Mouse (Mus musculus) liver, embryonic 15.5 days (tissue): ENCODE results near the gene Gabrr3. TPM values are rescaled to one million over a fixed set of nuclear protein-coding genes. Genes with fewer than 3 reads are reported as not detected.
A peak's percentile ranks its signal among the peaks of the same experiment; 100 is the strongest.
"Not testable (repeated sequence)": the region's sequence is repeated elsewhere in the genome, so short reads cannot be mapped to it uniquely, and the experiment has no call there.

Source experiments
- ATAC-seq: fragments of 200-750 bp; cut with Nextera tagmentation; 2 replicates; pipeline ENCODE4 v1.8.0; 2017; ENCODE audit warnings: moderate number of reproducible peaks, mild to moderate bottlenecking, moderate library complexity; ENCODE audit not compliant: insufficient read depth
- H3K27ac ChIP-seq: fragments of 300-500 bp; sonication (generic); replicated peaks from 2 replicates; pipeline ENCODE4 v1.5.1; 2015; ENCODE audit warnings: mild to moderate bottlenecking, inconsistent platforms
- H3K27me3 ChIP-seq: fragments of 300-500 bp; sonication (generic); 2 replicates; pipeline ENCODE4 v1.6.1; 2015; ENCODE audit warnings: mild to moderate bottlenecking, inconsistent platforms
- H3K36me3 ChIP-seq: fragments of 300-500 bp; sonication (generic); replicated peaks from 2 replicates; pipeline ENCODE4 v1.6.1; 2015; ENCODE audit warnings: moderate library complexity, mild to moderate bottlenecking, inconsistent platforms
- H3K4me1 ChIP-seq: fragments of 300-500 bp; sonication (generic); replicated peaks from 2 replicates; pipeline ENCODE4 v1.6.1; 2015; ENCODE audit warnings: inconsistent platforms
- H3K4me2 ChIP-seq: fragments of 300-500 bp; sonication (generic); 2 replicates; pipeline ENCODE4 v1.6.1; 2015; ENCODE audit warnings: moderate library complexity, mild to moderate bottlenecking, inconsistent platforms
- H3K4me3 ChIP-seq: fragments of 300-500 bp; sonication (generic); replicated peaks from 2 replicates; pipeline ENCODE4 v1.5.1; 2015; ENCODE audit warnings: mild to moderate bottlenecking, inconsistent platforms
- H3K9ac ChIP-seq: fragments of 300-500 bp; sonication (generic); 2 replicates; pipeline ENCODE4 v1.6.1; 2015; ENCODE audit warnings: moderate library complexity, mild to moderate bottlenecking, inconsistent platforms
- H3K9me3 ChIP-seq: fragments of 300-500 bp; sonication (generic); replicated peaks from 2 replicates; pipeline ENCODE4 v1.6.1; 2016; ENCODE audit warnings: inconsistent platforms
- WGBS: fragments of 180-500 bp; shearing (Covaris S2); methylation state at CpG from one replicate; pipeline ENCODE4 v1.1.7; 2015; ENCODE audit warnings: mixed read lengths; ENCODE audit not compliant: insufficient replicate concordance; 5-methylcytosine and 5-hydroxymethylcytosine counted together
- polyA plus RNA-seq: library from polyadenylated mRNA; unstranded; fragments of >200 nt; fragmentation: Nextera tagmentation; extraction: Ambion mirVana; gene quantifications from 2 replicates; pipeline ENCODE4 v1.2.1, GENCODE M21; 2015

Gabrr3 gene
- polyA plus RNA-seq, 1 experiment from 2014 or later: not detected

- H3K36me3 ChIP-seq: no peaks in the 10 kb centered on the region
- H3K4me2 ChIP-seq: no peak overlapping the region
- no peak overlapping the region for H3K9ac ChIP-seq
- no peaks in the 10 kb centered on the region for H3K9me3 ChIP-seq
- H3K27ac ChIP-seq: no peak overlapping the region
- H3K4me3 ChIP-seq: no peak overlapping the region
- 57% methylated on average over 13 of the region's 13 CpGs for WGBS
- ATAC-seq: no peak
- H3K27me3 ChIP-seq: no peaks in the 10 kb centered on the region
- no peaks in the 10 kb centered on the region for H3K4me1 ChIP-seq
Observed at GRCm38 (mm10) chr16:59421571-59422345, 14.6 kb downstream of the Gabrr3 start.

DNA sequence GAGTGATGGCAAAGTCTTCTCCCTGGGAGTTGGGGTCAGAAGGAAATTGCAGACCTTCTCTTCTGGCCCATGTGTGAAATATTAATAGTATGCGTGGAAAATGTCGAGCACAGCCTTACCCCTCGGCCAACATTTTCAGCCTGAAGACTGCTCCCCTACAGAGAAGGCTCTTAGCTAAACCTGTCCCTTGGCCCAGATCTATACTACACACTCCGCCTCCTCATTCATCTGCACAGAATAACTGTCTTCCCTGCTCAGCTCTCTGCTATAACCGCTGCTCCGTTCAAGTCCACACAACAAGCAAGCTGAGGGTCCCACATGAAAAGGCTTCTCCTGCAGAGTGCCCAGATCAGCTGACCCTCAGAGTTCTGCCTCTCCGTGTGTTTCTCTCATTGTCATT, 20.8 kb downstream of the Gabrr3 start:
- Histone ChIP-seq H3K9me3 (no peaks in the 10 kb centered on the region), H3K9ac (no peak overlapping the region), H3K27ac (no peak overlapping the region), H3K27me3 (no peaks in the 10 kb centered on the region), H3K4me3 (no peak overlapping the region), H3K36me3 (no peaks in the 10 kb centered on the region), H3K4me2 (no peak overlapping the region), H3K4me1 (no peaks in the 10 kb centered on the region)
- 71% methylated on average over 7 of the region's 7 CpGs for WGBS
- ATAC-seq: no peak

DNA sequence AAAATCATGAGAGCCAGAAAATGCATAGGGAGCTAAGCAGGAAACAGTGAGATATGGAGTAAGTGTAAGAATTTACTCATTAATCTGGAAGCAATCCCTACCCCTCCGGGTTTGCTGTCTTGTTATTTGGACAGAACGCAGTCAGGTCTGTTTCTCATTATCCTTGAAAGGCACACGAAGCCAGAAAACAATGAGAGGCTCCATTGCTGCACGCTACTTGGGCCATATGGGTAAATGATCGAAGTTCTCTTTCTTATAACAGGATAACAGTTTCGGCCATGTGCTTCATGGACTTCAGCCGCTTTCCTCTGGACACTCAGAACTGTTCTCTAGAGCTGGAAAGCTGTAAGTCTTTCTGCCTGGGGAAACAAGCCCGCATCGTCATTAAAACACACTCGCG, 26.0 kb downstream of the Gabrr3 start:
- Histone ChIP-seq H3K9me3 (no peaks in the 10 kb centered on the region), H3K36me3 (no peaks in the 10 kb centered on the region), H3K27me3 (no peaks in the 10 kb centered on the region), H3K27ac (no peak overlapping the region), H3K4me2 (no peak overlapping the region), H3K4me1 (no peaks in the 10 kb centered on the region), H3K9ac (no peak overlapping the region), H3K4me3 (no peak overlapping the region)
- 70% methylated on average over 11 of the region's 11 CpGs for WGBS
- no peak for ATAC-seq

GRCm38 (mm10) chr16:59444880-59445559, 37.9 kb downstream of the Gabrr3 start:
- no peak for ATAC-seq
- H3K9ac ChIP-seq: no peak overlapping the region
- H3K27me3 ChIP-seq: no peaks in the 10 kb centered on the region
- H3K4me1 ChIP-seq: no peaks in the 10 kb centered on the region
- H3K27ac ChIP-seq: no peak overlapping the region
- no peaks in the 10 kb centered on the region for H3K9me3 ChIP-seq
- no peak overlapping the region for H3K4me2 ChIP-seq
- H3K4me3 ChIP-seq: no peak overlapping the region
- WGBS: 69% methylated on average over 7 of the region's 7 CpGs
- no peaks in the 10 kb centered on the region for H3K36me3 ChIP-seq

DNA sequence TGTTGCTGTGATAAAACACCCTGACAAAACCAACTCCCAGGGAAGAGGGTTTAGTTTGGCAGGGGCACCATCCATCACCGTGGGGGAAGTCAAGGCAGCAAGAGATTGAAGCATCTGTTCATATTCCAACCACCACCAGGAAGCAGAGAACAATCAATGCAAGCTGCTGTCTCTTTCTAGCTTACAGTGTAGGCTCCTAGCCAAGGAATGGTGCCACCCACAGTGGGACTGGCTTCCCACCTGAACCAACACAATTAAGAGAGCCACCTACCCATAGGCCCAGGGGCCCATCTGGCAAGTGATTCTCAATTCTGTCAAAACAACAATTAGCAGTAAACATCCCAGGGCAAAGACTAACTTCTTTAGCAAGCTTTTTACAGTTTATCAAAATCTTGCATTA, 41.0 kb downstream of the Gabrr3 start:
- Histone ChIP-seq H3K4me2 (no peak overlapping the region), H3K9me3 (no peaks in the 10 kb centered on the region), H3K27me3 (no peaks in the 10 kb centered on the region), H3K9ac (no peak overlapping the region), H3K27ac (no peak overlapping the region), H3K36me3 (no peaks in the 10 kb centered on the region), H3K4me3 (no peak overlapping the region), H3K4me1 (no peaks in the 10 kb centered on the region)
- WGBS: 53% methylated on average over 1 of the region's 1 CpGs
- no peak for ATAC-seq

DNA sequence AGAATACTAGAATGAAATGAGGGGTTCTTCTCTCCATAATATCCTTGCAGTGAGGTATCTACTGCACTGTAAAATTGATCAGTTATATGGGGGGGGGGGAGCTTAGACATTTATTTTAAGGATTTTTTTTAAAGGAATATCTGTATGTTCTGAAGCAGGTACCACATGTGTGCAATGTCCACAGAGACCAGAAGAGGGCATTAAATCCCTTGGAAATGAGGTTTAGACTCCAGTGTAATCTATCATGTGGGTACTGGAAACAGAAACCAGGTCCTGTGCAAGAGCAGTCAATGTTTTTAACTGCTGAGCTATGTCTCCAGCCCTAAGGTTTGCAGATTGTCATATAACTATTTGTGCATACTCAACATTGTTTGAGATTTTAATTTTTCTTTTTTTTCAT, 42.0 kb downstream of the Gabrr3 start:
- Histone ChIP-seq H3K36me3 (no peaks in the 10 kb centered on the region), H3K4me2 (no peak overlapping the region), H3K9me3 (no peaks in the 10 kb centered on the region), H3K4me1 (no peaks in the 10 kb centered on the region), H3K27me3 (no peaks in the 10 kb centered on the region), H3K4me3 (no peak overlapping the region), H3K9ac (no peak overlapping the region), H3K27ac (no peak overlapping the region)
- no peak for ATAC-seq

GRCm38 (mm10) chr16:59451813-59452212, 44.7 kb downstream of the Gabrr3 start:
- no peaks in the 10 kb centered on the region for H3K9me3 ChIP-seq

DNA sequence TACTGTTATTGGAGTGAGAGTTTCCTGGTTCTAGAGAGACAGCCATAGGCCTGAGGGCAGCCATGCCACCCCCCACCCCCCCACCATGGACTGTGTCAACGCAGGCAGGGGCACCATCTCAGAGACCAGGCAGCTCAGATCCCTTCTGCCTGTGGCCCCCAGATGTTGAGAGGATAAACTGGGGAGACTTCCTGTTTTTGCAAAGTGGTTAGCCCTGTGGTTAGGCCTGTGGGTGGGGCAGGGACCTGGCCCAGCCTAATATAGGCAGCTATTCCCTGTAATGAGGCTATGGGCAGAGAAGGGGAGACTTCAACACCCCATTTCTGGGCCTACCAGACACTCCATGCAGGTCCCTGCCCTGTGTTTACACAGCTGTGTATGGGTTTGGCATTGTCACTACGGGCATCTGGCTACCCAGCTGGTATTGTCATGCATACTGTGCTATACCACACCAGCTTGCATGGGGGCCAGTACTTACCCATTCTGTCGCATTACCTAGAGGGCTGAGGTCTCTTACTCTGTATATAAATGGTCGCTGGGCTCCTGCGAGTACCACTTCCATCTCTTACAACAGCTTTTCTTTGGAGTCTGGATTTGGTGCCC, 52.2 kb downstream of the Gabrr3 start:
- not testable (repeated sequence) for H3K4me2 ChIP-seq, H3K27me3 ChIP-seq, H3K9ac ChIP-seq, H3K9me3 ChIP-seq, H3K27ac ChIP-seq, H3K4me1 ChIP-seq, H3K4me3 ChIP-seq, H3K36me3 ChIP-seq
- peak; percentile 44 for ATAC-seq
- 33% methylated on average over 4 of the region's 5 CpGs for WGBS

More at GRCm38 (mm10) chr16:59451813-59452212, 44.7 kb downstream of the Gabrr3 start:
- Histone ChIP-seq H3K9ac (no peak overlapping the region), H3K4me2 (no peak overlapping the region), H3K4me3 (no peak overlapping the region), H3K36me3 (no peaks in the 10 kb centered on the region), H3K27ac (no peak overlapping the region), H3K27me3 (no peaks in the 10 kb centered on the region), H3K4me1 (no peaks in the 10 kb centered on the region)
- no peak for ATAC-seq
- WGBS: 48% methylated on average over 5 of the region's 5 CpGs

DNA sequence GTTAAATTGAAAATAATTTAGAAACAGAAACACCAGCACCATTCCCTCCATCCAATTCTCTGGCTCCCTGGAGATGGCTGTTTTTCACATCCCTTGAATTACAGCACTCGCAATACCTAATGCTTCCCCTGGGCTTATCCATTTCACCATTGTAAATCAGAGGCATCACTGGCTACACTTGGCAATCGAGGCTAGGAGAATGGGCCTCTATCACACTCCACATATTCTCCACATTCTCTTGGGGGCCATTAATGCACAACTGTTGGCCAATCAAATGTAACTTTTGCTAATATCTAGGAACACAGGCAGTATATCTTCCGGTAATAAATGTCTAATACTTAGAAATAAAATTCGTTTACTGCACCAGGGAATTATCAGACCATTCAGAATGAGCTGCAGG, 56.4 kb downstream of the Gabrr3 start:
- Histone ChIP-seq H3K4me3 (no peak overlapping the region), H3K4me2 (no peak overlapping the region), H3K27me3 (no peaks in the 10 kb centered on the region), H3K36me3 (no peaks in the 10 kb centered on the region), H3K9me3 (no peaks in the 10 kb centered on the region), H3K4me1 (no peaks in the 10 kb centered on the region), H3K9ac (no peak overlapping the region), H3K27ac (no peak overlapping the region)
- no peak for ATAC-seq
- 63% methylated on average over 4 of the region's 4 CpGs for WGBS

- Histone ChIP-seq H3K27me3 (no peaks in the 10 kb centered on the region), H3K36me3 (no peaks in the 10 kb centered on the region), H3K4me2 (no peak overlapping the region), H3K4me1 (no peaks in the 10 kb centered on the region), H3K4me3 (no peak overlapping the region), H3K9ac (no peak overlapping the region), H3K9me3 (no peaks in the 10 kb centered on the region), H3K27ac (no peak overlapping the region)
- no peak for ATAC-seq
- WGBS: 75% methylated on average over 6 of the region's 6 CpGs
Observed at GRCm38 (mm10) chr16:59463973-59464372, 56.8 kb downstream of the Gabrr3 start.

DNA sequence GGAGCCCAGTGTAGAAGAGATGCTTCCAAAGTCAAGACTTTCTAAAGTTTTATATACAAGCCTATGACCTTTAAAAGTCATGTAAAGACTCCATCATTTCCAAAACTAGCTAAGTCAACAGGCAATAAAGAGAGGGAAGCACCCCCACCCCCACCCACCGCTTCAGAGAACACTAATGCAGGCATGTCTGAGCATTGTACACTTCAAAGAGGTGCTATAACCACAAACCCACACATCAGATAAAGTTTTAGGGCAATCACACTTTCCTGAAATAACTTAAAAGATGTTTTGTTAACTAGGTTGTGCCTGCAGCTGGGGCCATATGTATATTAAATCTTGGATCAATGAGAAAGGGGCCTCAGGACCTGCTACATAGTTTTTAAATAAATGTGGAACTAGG, 62.7 kb downstream of the Gabrr3 start:
- Histone ChIP-seq H3K4me1 (peaks cover 9% of the 10 kb centered on the region), H3K27ac (no peak overlapping the region), H3K27me3 (no peaks in the 10 kb centered on the region), H3K36me3 (no peaks in the 10 kb centered on the region), H3K9ac (no peak overlapping the region), H3K9me3 (no peaks in the 10 kb centered on the region), H3K4me2 (no peak overlapping the region), H3K4me3 (no peak overlapping the region)
- WGBS: 42% methylated on average over 1 of the region's 1 CpGs
- no peak for ATAC-seq
